Mouse (Mus musculus): ENCODE data around the gene Sugct. TPM values are rescaled to one million over a fixed set of nuclear protein-coding genes. Genes with fewer than 3 reads are reported as not detected.
A peak's percentile ranks its signal among the peaks of the same experiment; 100 is the strongest.

The Sugct gene
- polyA plus RNA-seq, 1 experiment from 2014 or later = 6.0 TPM

DNA sequence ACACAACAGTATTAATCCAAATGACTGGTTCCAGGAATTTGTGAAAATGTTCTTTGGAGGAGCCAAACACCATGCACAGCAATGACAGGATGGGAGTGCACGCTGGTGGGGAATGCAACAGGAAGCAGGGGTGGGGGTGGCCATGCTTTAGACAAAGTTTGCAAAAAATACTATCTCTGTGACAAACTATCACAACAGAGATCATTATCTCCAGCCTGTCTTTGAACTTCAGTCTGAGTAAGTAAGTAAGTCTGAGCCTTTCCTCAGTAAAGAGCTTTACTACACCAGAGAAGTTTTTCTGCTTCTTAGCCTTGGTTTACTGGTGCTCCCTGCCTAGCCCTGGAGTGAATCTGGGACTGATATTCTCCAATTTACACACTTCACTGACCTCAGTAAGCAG is 664.6 kb downstream of the Sugct start:
- Histone ChIP-seq H3K36me3 (ENCODE audit: control insufficient read depth, insufficient read depth, low read length) (no peaks in the 10 kb centered on the region), H3K4me1 (ENCODE audit: control insufficient read depth in 2 of 2, insufficient read depth in 2 of 2, low read length in 2 of 2) (no peaks in the 10 kb centered on the region), H3K9me3 (ENCODE audit: control insufficient read depth, low read length) (no peaks in the 10 kb centered on the region), H3K9ac (ENCODE audit: low read length) (no peak overlapping the region), H3K4me2 (ENCODE audit: low read length) (no peak overlapping the region), H3K4me3 (ENCODE audit: control insufficient read depth in 1 of 2, insufficient read depth in 1 of 2, low read depth in 1 of 2, low read length in 2 of 2) (no peak overlapping the region), H3K27me3 (ENCODE audit: control insufficient read depth, insufficient read depth, low read length) (no peaks in the 10 kb centered on the region), H3K27ac (replicated peaks in 1 of 2; ENCODE audit: control insufficient read depth in 1 of 2, insufficient read depth in 1 of 2, low read depth in 2 of 2, low read length in 2 of 2) (no peak overlapping the region)
- 68% methylated on average over 1 of the region's 1 CpGs for WGBS
- no peak for ATAC-seq (ENCODE audit: insufficient number of reproducible peaks, insufficient read depth, low FRiP score, low read depth)

DNA sequence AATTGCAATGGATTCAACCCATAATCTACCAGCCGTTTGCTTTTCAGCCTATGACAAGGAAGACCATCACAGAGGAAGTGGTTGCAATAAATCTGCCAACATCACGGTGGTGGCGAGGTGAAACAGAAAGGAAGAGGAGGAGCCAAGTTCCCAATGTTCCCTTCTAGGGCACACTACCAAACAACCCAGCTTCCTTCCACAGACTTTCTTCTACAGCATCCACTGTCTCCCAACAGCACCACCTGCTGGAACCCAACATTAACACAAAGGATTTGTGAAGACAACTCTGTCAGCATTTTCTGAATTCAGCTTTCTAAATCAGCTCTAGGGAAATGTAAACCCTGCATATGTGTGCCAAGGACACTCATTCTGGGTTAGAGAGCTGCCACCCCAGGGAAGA is 666.8 kb downstream of the Sugct start:
- H3K36me3 ChIP-seq (ENCODE audit: control insufficient read depth, insufficient read depth, low read length) = no peaks in the 10 kb centered on the region
- no peak overlapping the region for H3K4me2 ChIP-seq (ENCODE audit: low read length)
- 39% methylated on average over 3 of the region's 3 CpGs for WGBS
- H3K27ac ChIP-seq (replicated peaks in 1 of 2; ENCODE audit: control insufficient read depth in 1 of 2, insufficient read depth in 1 of 2, low read depth in 2 of 2, low read length in 2 of 2) = no peak overlapping the region
- H3K4me1 ChIP-seq (ENCODE audit: control insufficient read depth in 2 of 2, insufficient read depth in 2 of 2, low read length in 2 of 2) = no peaks in the 10 kb centered on the region
- no peaks in the 10 kb centered on the region for H3K9me3 ChIP-seq (ENCODE audit: control insufficient read depth, low read length)
- H3K9ac ChIP-seq (ENCODE audit: low read length) = no peak overlapping the region
- no peak overlapping the region for H3K4me3 ChIP-seq (ENCODE audit: control insufficient read depth in 1 of 2, insufficient read depth in 1 of 2, low read depth in 1 of 2, low read length in 2 of 2)
- H3K27me3 ChIP-seq (ENCODE audit: control insufficient read depth, insufficient read depth, low read length) = no peaks in the 10 kb centered on the region
- no peak for ATAC-seq (ENCODE audit: insufficient number of reproducible peaks, insufficient read depth, low FRiP score, low read depth)

DNA sequence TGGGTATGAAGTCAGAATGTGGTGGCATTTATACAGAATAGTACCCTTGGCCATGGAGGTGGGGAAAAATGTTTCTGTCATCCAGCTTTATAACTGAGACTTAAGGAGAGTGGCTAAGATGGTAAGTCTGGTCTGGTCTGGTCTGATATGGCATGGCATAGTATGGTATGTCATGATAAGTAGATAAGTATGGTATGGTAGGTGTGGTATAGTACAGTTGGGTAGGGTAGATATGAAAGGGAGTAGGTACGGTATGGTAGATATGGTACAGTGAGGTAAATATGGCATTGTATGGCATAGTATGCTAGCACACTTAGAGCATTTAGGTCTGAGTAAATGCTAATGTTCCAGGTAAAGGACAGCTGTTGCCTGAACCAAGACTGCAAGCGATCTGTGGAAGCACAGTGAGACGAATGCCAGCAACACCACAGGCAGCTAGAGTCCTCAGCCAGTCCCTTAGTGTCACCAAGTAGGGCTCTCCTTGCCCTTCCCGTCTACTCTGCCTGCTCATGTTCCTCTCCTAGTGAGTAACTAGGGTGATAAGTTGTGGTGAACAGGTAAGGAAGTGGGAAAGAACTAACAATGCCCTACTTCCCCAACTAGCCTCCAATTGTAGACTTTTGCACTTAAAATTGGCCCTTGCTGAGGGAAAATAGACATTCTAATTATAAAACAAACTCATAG is 667.4 kb downstream of the Sugct start:
- Histone ChIP-seq H3K9ac (ENCODE audit: low read length) (no peak overlapping the region), H3K4me2 (ENCODE audit: low read length) (no peak overlapping the region), H3K27ac (replicated peaks in 1 of 2; ENCODE audit: control insufficient read depth in 1 of 2, insufficient read depth in 1 of 2, low read depth in 2 of 2, low read length in 2 of 2) (no peak overlapping the region), H3K4me1 (ENCODE audit: control insufficient read depth in 2 of 2, insufficient read depth in 2 of 2, low read length in 2 of 2) (no peaks in the 10 kb centered on the region), H3K27me3 (ENCODE audit: control insufficient read depth, insufficient read depth, low read length) (no peaks in the 10 kb centered on the region), H3K9me3 (ENCODE audit: control insufficient read depth, low read length) (no peaks in the 10 kb centered on the region), H3K36me3 (ENCODE audit: control insufficient read depth, insufficient read depth, low read length) (no peaks in the 10 kb centered on the region), H3K4me3 (ENCODE audit: control insufficient read depth in 1 of 2, insufficient read depth in 1 of 2, low read depth in 1 of 2, low read length in 2 of 2) (no peak overlapping the region)
- 87% methylated on average over 4 of the region's 4 CpGs for WGBS
- no peak for ATAC-seq (ENCODE audit: insufficient number of reproducible peaks, insufficient read depth, low FRiP score, low read depth)

DNA sequence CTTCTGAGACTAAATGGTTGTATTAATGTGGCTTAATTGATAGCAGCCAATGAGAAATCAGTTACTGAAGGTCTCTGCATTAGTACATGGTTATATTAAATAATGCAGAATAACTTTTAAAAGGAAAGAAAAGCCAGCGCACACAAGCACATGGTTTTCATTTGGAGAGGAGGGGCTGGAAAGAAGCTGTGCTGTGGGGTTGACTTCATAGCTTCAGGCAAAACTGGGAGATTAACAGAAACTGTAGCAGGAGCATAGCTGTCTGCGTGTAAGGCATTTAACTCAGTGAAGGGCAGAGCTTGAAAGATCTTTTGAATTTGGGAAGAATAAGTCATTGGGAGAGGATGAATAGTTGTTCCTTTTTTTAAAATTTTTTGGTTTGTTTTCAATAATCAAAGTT is 668.4 kb downstream of the Sugct start:
- no peak overlapping the region for H3K4me2 ChIP-seq (ENCODE audit: low read length)
- no peaks in the 10 kb centered on the region for H3K36me3 ChIP-seq (ENCODE audit: control insufficient read depth, insufficient read depth, low read length)
- H3K9ac ChIP-seq (ENCODE audit: low read length) = no peak overlapping the region
- WGBS = 77% methylated on average over 2 of the region's 2 CpGs
- ATAC-seq (ENCODE audit: insufficient number of reproducible peaks, insufficient read depth, low FRiP score, low read depth) = no peak
- H3K9me3 ChIP-seq (ENCODE audit: control insufficient read depth, low read length) = no peaks in the 10 kb centered on the region
- no peaks in the 10 kb centered on the region for H3K27me3 ChIP-seq (ENCODE audit: control insufficient read depth, insufficient read depth, low read length)
- no peaks in the 10 kb centered on the region for H3K4me1 ChIP-seq (ENCODE audit: control insufficient read depth in 2 of 2, insufficient read depth in 2 of 2, low read length in 2 of 2)
- H3K27ac ChIP-seq (replicated peaks in 1 of 2; ENCODE audit: control insufficient read depth in 1 of 2, insufficient read depth in 1 of 2, low read depth in 2 of 2, low read length in 2 of 2) = no peak overlapping the region
- H3K4me3 ChIP-seq (ENCODE audit: control insufficient read depth in 1 of 2, insufficient read depth in 1 of 2, low read depth in 1 of 2, low read length in 2 of 2) = no peak overlapping the region

- Histone ChIP-seq H3K27me3 (ENCODE audit: control insufficient read depth, insufficient read depth, low read length) (no peaks in the 10 kb centered on the region), H3K4me1 (ENCODE audit: control insufficient read depth in 2 of 2, insufficient read depth in 2 of 2, low read length in 2 of 2) (peaks cover 0 to 18% of the 10 kb centered on the region in 2 experiments; a peak in 2 of 4 replicates), H3K4me3 (ENCODE audit: control insufficient read depth in 1 of 2, insufficient read depth in 1 of 2, low read depth in 1 of 2, low read length in 2 of 2) (no peak overlapping the region), H3K27ac (replicated peaks in 1 of 2; ENCODE audit: control insufficient read depth in 1 of 2, insufficient read depth in 1 of 2, low read depth in 2 of 2, low read length in 2 of 2) (no peak overlapping the region), H3K36me3 (ENCODE audit: control insufficient read depth, insufficient read depth, low read length) (no peaks in the 10 kb centered on the region), H3K4me2 (ENCODE audit: low read length) (no peak overlapping the region), H3K9ac (ENCODE audit: low read length) (no peak overlapping the region), H3K9me3 (ENCODE audit: control insufficient read depth, low read length) (no peaks in the 10 kb centered on the region)
- ATAC-seq (ENCODE audit: insufficient number of reproducible peaks, insufficient read depth, low FRiP score, low read depth) = no peak
- WGBS = 91% methylated on average over 2 of the region's 2 CpGs
These were observed 698.9 kb downstream of the Sugct start for GRCm38 (mm10) chr13:16996464-16996863.

- no peak overlapping the region for H3K4me3 ChIP-seq (ENCODE audit: control insufficient read depth in 1 of 2, insufficient read depth in 1 of 2, low read depth in 1 of 2, low read length in 2 of 2)
- no peak overlapping the region for H3K4me2 ChIP-seq (ENCODE audit: low read length)
- H3K27ac ChIP-seq (replicated peaks in 1 of 2; ENCODE audit: control insufficient read depth in 1 of 2, insufficient read depth in 1 of 2, low read depth in 2 of 2, low read length in 2 of 2) = no peak overlapping the region
- 82% methylated on average over 3 of the region's 3 CpGs for WGBS
- no peak for ATAC-seq (ENCODE audit: insufficient number of reproducible peaks, insufficient read depth, low FRiP score, low read depth)
- H3K9me3 ChIP-seq (ENCODE audit: control insufficient read depth, low read length) = no peaks in the 10 kb centered on the region
- no peaks in the 10 kb centered on the region for H3K27me3 ChIP-seq (ENCODE audit: control insufficient read depth, insufficient read depth, low read length)
- H3K36me3 ChIP-seq (ENCODE audit: control insufficient read depth, insufficient read depth, low read length) = no peaks in the 10 kb centered on the region
- peaks cover 0 to 17% of the 10 kb centered on the region in 2 experiments; a peak in 2 of 4 replicates for H3K4me1 ChIP-seq (ENCODE audit: control insufficient read depth in 2 of 2, insufficient read depth in 2 of 2, low read length in 2 of 2)
- no peak overlapping the region for H3K9ac ChIP-seq (ENCODE audit: low read length)
These were observed 700.0 kb downstream of the Sugct start for GRCm38 (mm10) chr13:16995321-16995720.

GRCm38 (mm10) chr13:16977743-16978142 is 717.6 kb downstream of the Sugct start:
- H3K27ac ChIP-seq (replicated peaks in 1 of 2; ENCODE audit: control insufficient read depth in 1 of 2, insufficient read depth in 1 of 2, low read depth in 2 of 2, low read length in 2 of 2) = 0 out of 4 replicates have a peak overlapping the region, but pooled peaks of 1 of the 2 experiments have one; percentile 10
- H3K27me3 ChIP-seq (ENCODE audit: control insufficient read depth, insufficient read depth, low read length) = no peaks in the 10 kb centered on the region
- H3K36me3 ChIP-seq (ENCODE audit: control insufficient read depth, insufficient read depth, low read length) = no peaks in the 10 kb centered on the region
- peak overlapping the region; percentile 30; the same call in 1 of the 2 replicates for H3K4me2 ChIP-seq (ENCODE audit: low read length)
- peaks cover 2 to 4% of the 10 kb centered on the region in 2 experiments; a peak in 1 of 4 replicates for H3K4me1 ChIP-seq (ENCODE audit: control insufficient read depth in 2 of 2, insufficient read depth in 2 of 2, low read length in 2 of 2)
- WGBS = 35% methylated on average over 6 of the region's 6 CpGs
- no peak overlapping the region for H3K4me3 ChIP-seq (ENCODE audit: control insufficient read depth in 1 of 2, insufficient read depth in 1 of 2, low read depth in 1 of 2, low read length in 2 of 2)
- H3K9ac ChIP-seq (ENCODE audit: low read length) = no peak overlapping the region
- no peaks in the 10 kb centered on the region for H3K9me3 ChIP-seq (ENCODE audit: control insufficient read depth, low read length)
- no peak for ATAC-seq (ENCODE audit: insufficient number of reproducible peaks, insufficient read depth, low FRiP score, low read depth)

- Histone ChIP-seq H3K4me2 (ENCODE audit: low read length) (no peak overlapping the region), H3K4me3 (ENCODE audit: control insufficient read depth in 1 of 2, insufficient read depth in 1 of 2, low read depth in 1 of 2, low read length in 2 of 2) (no peak overlapping the region), H3K36me3 (ENCODE audit: control insufficient read depth, insufficient read depth, low read length) (no peaks in the 10 kb centered on the region), H3K9ac (ENCODE audit: low read length) (no peak overlapping the region), H3K4me1 (ENCODE audit: control insufficient read depth in 2 of 2, insufficient read depth in 2 of 2, low read length in 2 of 2) (no peaks in the 10 kb centered on the region), H3K27ac (replicated peaks in 1 of 2; ENCODE audit: control insufficient read depth in 1 of 2, insufficient read depth in 1 of 2, low read depth in 2 of 2, low read length in 2 of 2) (no peak overlapping the region), H3K27me3 (ENCODE audit: control insufficient read depth, insufficient read depth, low read length) (no peaks in the 10 kb centered on the region), H3K9me3 (ENCODE audit: control insufficient read depth, low read length) (no peaks in the 10 kb centered on the region)
- WGBS = 83% methylated on average over 2 of the region's 2 CpGs
- ATAC-seq (ENCODE audit: insufficient number of reproducible peaks, insufficient read depth, low FRiP score, low read depth) = no peak
These were observed 724.1 kb downstream of the Sugct start for GRCm38 (mm10) chr13:16971277-16971676.
